Mouse (Mus musculus) bone marrow, adult 2 months (tissue): ENCODE results near the gene 2210017I01Rik.

ENCODE experiments used
- CTCF ChIP-seq: fragments of 200-500 bp; IDR thresholded peaks from 2 replicates; pipeline ENCODE4 v1.5.1; 2011; ENCODE audit warnings: low read length, control low read depth; ENCODE audit not compliant: control insufficient read depth, insufficient read depth
- POLR2A ChIP-seq: fragments of 200-500 bp; IDR thresholded peaks from 2 replicates; pipeline ENCODE4 v1.6.1; 2011; ENCODE audit warnings: low read depth, mild to moderate bottlenecking, control low read depth, low read length, borderline replicate concordance; ENCODE audit not compliant: control insufficient read depth

DNA sequence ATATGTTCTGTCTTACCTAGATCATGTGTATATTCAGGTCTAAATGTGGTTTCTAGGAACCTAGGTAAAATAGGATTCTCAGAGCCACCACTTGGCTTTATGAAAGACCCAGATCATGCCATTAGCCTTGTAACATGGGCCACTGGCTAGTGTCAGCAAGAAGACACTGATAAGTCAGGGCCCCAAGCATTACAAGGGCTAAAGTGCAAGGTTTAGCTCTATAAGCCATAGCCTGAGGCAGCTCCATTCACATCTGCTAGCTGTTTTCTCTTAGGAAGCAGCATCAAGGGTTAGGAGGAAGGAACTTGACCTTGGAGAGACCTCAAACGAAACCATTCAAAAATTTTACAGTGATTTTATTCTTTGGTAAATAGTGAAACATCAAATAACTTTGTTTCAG lies 22.2 kb downstream of the 2210017I01Rik start:
- TF ChIP-seq CTCF (no peak), POLR2A (no peak)
